Comparison of ENCODE assay signal across 23 mouse cellular contexts in the genomic region with DNA sequence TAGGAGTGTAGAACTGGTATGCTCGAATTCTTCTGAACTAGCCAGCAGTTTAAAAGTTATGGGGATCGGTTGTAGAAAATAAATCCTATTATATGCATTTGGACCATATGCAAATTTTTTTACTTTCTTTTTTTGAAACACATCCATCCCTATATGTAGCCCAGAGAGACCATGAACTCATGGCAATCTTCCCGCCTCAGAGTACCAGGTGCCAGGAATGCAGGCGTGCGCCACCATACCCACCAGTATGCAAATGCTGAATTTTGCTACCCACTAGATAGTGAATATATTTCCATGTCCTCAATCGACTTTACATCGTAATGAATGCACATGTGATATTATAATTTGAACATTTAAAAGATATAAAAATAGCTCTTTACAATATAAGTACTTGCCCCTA. TPM values are rescaled to one million over a fixed set of nuclear protein-coding genes. Genes with fewer than 3 reads are reported as not detected.
A peak's percentile ranks its signal among the peaks of the same experiment; 100 is the strongest.
DNase-seq lines count a peak whose midpoint lies in the region; ATAC-seq lines count a peak whose summit lies in the region.
"Had no signal": no experiment of that assay in that cellular context is flagged by ENCODE, and none has a peak within 500 bp of the region (broad histone marks: within the 10 kb centered on the region; RNA-seq: fewer than 3 reads in every experiment).

No protein-coding gene starts in this region.

- no peak for DNase-seq in frontal cortex, postnatal 14 days (ENCODE audit: low spot score in 2 of 2)
- DNase-seq in left cerebral cortex, postnatal 36 days (ENCODE audit: low spot score in 2 of 2): peak; percentile 32 to 41
- no peak for DNase-seq in left cerebral cortex, postnatal 4 days
- DNase-seq in right cerebral cortex, postnatal 14 days: peak; percentile 28
- no peak for DNase-seq in heart, postnatal 25 days (ENCODE audit: low spot score)
- DNase-seq in urinary bladder, postnatal 36 days (ENCODE audit: low spot score in 2 of 2): no peak
- DNase-seq: adrenal gland, adult 8-10 months; adrenal gland, postnatal 25 days; cerebellum, adult 18-20 months; cerebellum, adult 9-10 months; cerebellum, postnatal 14 days; forebrain, postnatal 0 days; gastrocnemius, postnatal 10 days; gastrocnemius, postnatal 36 days; heart, adult 2 months; heart, postnatal 14 days had no signal

- ATAC-seq in frontal cortex, adult (ENCODE audit: low TSS enrichment): peak; percentile 71
- ATAC-seq: activated CD4-positive, CD25-positive, alpha-beta regulatory T cell, adult 4 months; forebrain, embryonic 14.5 days; forebrain, postnatal 0 days had no signal

- intact Hi-C loops in left cerebral cortex, postnatal 36 days (cut with DNase I): loop anchor here (5.0 kb wide), 1 partner anchor 110 kb away; the partner anchor contains the start of gene Apba1
- intact Hi-C loops in left cerebral cortex, postnatal 4 days (cut with DNase I): no loop called here
- intact Hi-C loops in heart, postnatal 25 days (cut with DNase I): no loop called here

RNA-seq across cellular contexts. Expression of gene 1700028P14Rik, which starts 5.3 kb away (rescaled TPM):
- 1 to 10 TPM; 1.1 to 2.5 TPM for total RNA-seq in left cerebral cortex, postnatal 36 days (2021)
- 1 to 10 TPM in 1 of 2 experiments, under 1 TPM in 1; 0.90 to 2.0 TPM for total RNA-seq in left cerebral cortex, postnatal 4 days (2021)
- total RNA-seq in heart, postnatal 25 days (2021): not detected
- total RNA-seq: ES-E14; gastrocnemius, adult 18-20 months; gastrocnemius, postnatal 10 days; gastrocnemius, postnatal 36 days; granulocyte monocyte progenitor cell, adult 5-6 weeks; heart, adult 2 months; heart, postnatal 14 days; hematopoietic stem cell, adult 5-6 weeks had no signal

RNA-seq across cellular contexts. Expression of gene Ptar1, which starts 39.9 kb away (rescaled TPM):
- total RNA-seq in left cerebral cortex, postnatal 36 days (2021): 10 to 100 TPM; 32.6 to 40.2 TPM
- total RNA-seq in left cerebral cortex, postnatal 4 days (2021): 10 to 100 TPM; 24.8 to 27.1 TPM
- 10 to 100 TPM; 21.0 to 23.0 TPM for total RNA-seq in heart, postnatal 25 days (2021)

Comparison
In these comparisons a context has a peak if more than half of its experiments do, and no peak if none do; other contexts are left out.
1. DNase-seq: peak in left cerebral cortex, postnatal 36 days (2 of 2) and right cerebral cortex, postnatal 14 days (single experiment); none in frontal cortex, postnatal 14 days (0 of 2), left cerebral cortex, postnatal 4 days (single experiment), heart, postnatal 25 days (single experiment) and urinary bladder, postnatal 36 days (0 of 2).